Mouse (Mus musculus) yolk sac, embryonic 10.5 days (tissue): Measurements from ENCODE around the gene Mycbp2.
A peak's percentile ranks its signal among the peaks of the same experiment; 100 is the strongest.

ENCODE experiments used
- DNase-seq: peaks from one replicate; pipeline ENCODE4 v3.0.0-alpha.2; 2017; ENCODE audit warnings: low spot score

The Mycbp2 gene

GRCm38 (mm10) chr14:103072731-103073130, 273.9 kb downstream of the Mycbp2 start:
- no peak for DNase-seq

GRCm38 (mm10) chr14:103071471-103071870, 275.1 kb downstream of the Mycbp2 start:
- DNase-seq: no peak

GRCm38 (mm10) chr14:103070790-103071189, 275.8 kb downstream of the Mycbp2 start:
- DNase-seq: peak; percentile 33

- peak; percentile 94 for DNase-seq
Observed at GRCm38 (mm10) chr14:103069864-103070611, 276.6 kb downstream of the Mycbp2 start, which contains the start of gene Cln5. Gene Cln5, plus strand, starts transcription at chr14:103070216.

- DNase-seq: no peak
Observed at GRCm38 (mm10) chr14:103069465-103069863, 277.1 kb downstream of the Mycbp2 start.

- peak; percentile 25 for DNase-seq
Observed at GRCm38 (mm10) chr14:103065294-103066167, 281.1 kb downstream of the Mycbp2 start.
